Mouse (Mus musculus): ENCODE measurements around the gene Btbd35f30.
"Not testable (repeated sequence)": the region's sequence is repeated elsewhere in the genome, so short reads cannot be mapped to it uniquely, and the experiment has no call there.

The Btbd35f30 gene

GRCm38 (mm10) chrX:32894325-32894724 lies at the start of gene Btbd35f30:
TSS of gene Btbd35f30 (plus strand) at chrX:32894625.
- not testable (repeated sequence) for DNase-seq (ENCODE audit: low read depth)

- not testable (repeated sequence) for DNase-seq (ENCODE audit: low read depth)
These were observed 47.0 kb downstream of the Btbd35f30 start, which contains the start of gene Gm21789 for GRCm38 (mm10) chrX:32941468-32941867. TSS of gene Gm21789 (plus strand) at chrX:32941768.

Data from NIH3T3 (cell line).